Mouse (Mus musculus) megakaryocyte, embryonic 14.5 days (primary cell): ENCODE data around the gene Celf2.

ENCODE experiments used
- FLI1 ChIP-seq: IDR thresholded peaks from 2 replicates; pipeline ENCODE4 v1.6.1; 2012; ENCODE audit warnings: low read length, inconsistent platforms, mixed read lengths
- GATA1 ChIP-seq: IDR thresholded peaks from 3 replicates; pipeline ENCODE4 v1.6.1; 2012; ENCODE audit warnings: mixed read lengths, low read length, inconsistent platforms, borderline replicate concordance

DNA sequence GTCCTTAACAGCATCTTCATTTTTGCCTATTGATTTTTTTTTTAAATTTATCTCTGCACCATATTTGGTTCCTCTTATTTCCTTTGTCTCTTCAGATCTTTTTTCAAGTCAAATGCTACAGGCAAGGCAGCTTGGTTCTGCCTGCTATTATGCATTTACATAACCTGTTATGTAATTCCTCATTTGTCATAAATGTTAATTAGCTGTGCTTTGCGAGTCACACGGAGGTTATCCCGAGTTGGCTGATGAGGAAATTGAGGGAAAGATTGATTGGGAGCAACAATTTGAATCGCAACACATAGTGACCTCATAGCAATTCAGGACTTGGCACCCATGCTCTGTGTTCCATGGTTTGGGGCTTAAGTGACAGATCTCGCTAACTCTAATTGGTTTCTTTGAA lies 158.1 kb downstream of the Celf2 start:
- TF ChIP-seq GATA1: no peak
- no peak for TF ChIP-seq FLI1
